22 mouse cellular contexts compared by ENCODE assay signal in the genomic region with DNA sequence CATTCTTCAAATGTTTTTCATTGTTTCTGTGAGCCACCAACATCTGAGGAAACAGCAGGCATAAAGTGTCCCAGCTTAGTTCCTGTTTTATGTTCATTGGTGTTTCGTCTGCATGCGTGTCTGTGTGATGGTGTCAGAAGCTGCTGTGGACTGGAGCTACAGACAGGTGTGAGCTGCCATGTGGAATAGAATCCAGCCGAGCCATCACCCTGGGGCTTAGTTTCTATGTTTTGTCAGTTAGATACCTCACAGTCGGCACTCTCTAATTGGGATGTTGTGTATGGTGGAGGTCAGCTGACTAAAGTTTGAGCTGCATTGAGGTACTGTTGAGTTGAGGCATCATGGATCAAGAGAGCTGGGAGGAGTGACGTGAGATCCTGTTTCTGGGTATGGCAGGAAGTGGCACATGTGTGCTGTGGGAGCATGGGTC. TPM values are rescaled to one million over a fixed set of nuclear protein-coding genes. Genes with fewer than 3 reads are reported as not detected.
A peak's percentile ranks its signal among the peaks of the same experiment; 100 is the strongest.
DNase-seq lines count a peak whose midpoint lies in the region; ATAC-seq and TF ChIP-seq lines count a peak whose summit lies in the region.
"Had no signal": no experiment of that assay in that cellular context is flagged by ENCODE, and none has a peak within 500 bp of the region (broad histone marks: within the 10 kb centered on the region; RNA-seq: fewer than 3 reads in every experiment).

No protein-coding gene starts in this region.

- H3K9me3 ChIP-seq in midbrain, embryonic 11.5 days (ENCODE audit: control insufficient read depth, low read length), result no peaks in the 10 kb centered on the region
- no peaks in the 10 kb centered on the region for H3K9me3 ChIP-seq in midbrain, postnatal 0 days (ENCODE audit: low read length)
- no peaks in the 10 kb centered on the region for H3K9me3 ChIP-seq in hindbrain, embryonic 11.5 days (ENCODE audit: control insufficient read depth, low read length)
- H3K9me3 ChIP-seq: forebrain, embryonic 12.5 days; heart, embryonic 12.5 days; hindbrain, embryonic 15.5 days had no signal

- H3K4me3 ChIP-seq in midbrain, embryonic 11.5 days (ENCODE audit: low read depth, low read length), result no peak overlapping the region
- no peak overlapping the region for H3K4me3 ChIP-seq in midbrain, postnatal 0 days (ENCODE audit: low read depth, low read length)
- no peak overlapping the region for H3K4me3 ChIP-seq in left cerebral cortex, adult 2 months
- no peak overlapping the region for H3K4me3 ChIP-seq in hindbrain, embryonic 11.5 days (ENCODE audit: low read depth, low read length)
- H3K4me3 ChIP-seq: forebrain, embryonic 12.5 days; gastrocnemius, adult 2 months; heart, embryonic 12.5 days; hindbrain, embryonic 15.5 days had no signal

- no peak overlapping the region for H3K4me2 ChIP-seq in midbrain, embryonic 11.5 days
- no peak overlapping the region for H3K4me2 ChIP-seq in midbrain, postnatal 0 days (ENCODE audit: low read depth, low read length, poor library complexity, severe bottlenecking)
- no peak overlapping the region for H3K4me2 ChIP-seq in hindbrain, embryonic 11.5 days (replicated peaks; ENCODE audit: low read depth, low read length)
- H3K4me2 ChIP-seq: forebrain, embryonic 12.5 days; heart, embryonic 12.5 days; hindbrain, embryonic 15.5 days; liver, embryonic 11.5 days had no signal

- H3K9ac ChIP-seq in midbrain, embryonic 11.5 days (ENCODE audit: low read length), result no peak overlapping the region
- no peak overlapping the region for H3K9ac ChIP-seq in midbrain, postnatal 0 days (replicated peaks; ENCODE audit: low read length, poor library complexity, severe bottlenecking)
- H3K9ac ChIP-seq in hindbrain, embryonic 11.5 days (ENCODE audit: low read depth, low read length), result no peak overlapping the region
- H3K9ac ChIP-seq: forebrain, embryonic 12.5 days; heart, embryonic 12.5 days; hindbrain, embryonic 15.5 days had no signal

- H3K27me3 ChIP-seq in midbrain, embryonic 11.5 days (ENCODE audit: control insufficient read depth, insufficient read depth, low read length), result no peaks in the 10 kb centered on the region
- H3K27me3 ChIP-seq in midbrain, postnatal 0 days (ENCODE audit: insufficient read depth, low read length), result no peaks in the 10 kb centered on the region
- H3K27me3 ChIP-seq in hindbrain, embryonic 11.5 days (ENCODE audit: control insufficient read depth, insufficient read depth, low read length), result no peaks in the 10 kb centered on the region
- H3K27me3 ChIP-seq: forebrain, embryonic 12.5 days; heart, embryonic 12.5 days; hindbrain, embryonic 15.5 days; Patski had no signal

- TF ChIP-seq CTCF in midbrain, postnatal 0 days (IDR thresholded peaks at IDR 0.05), result no peak
- no peak for TF ChIP-seq CTCF in left cerebral cortex, adult 2 months (IDR thresholded peaks at IDR 0.05)

- peaks cover 42% of the 10 kb centered on the region for H3K36me3 ChIP-seq in midbrain, embryonic 11.5 days (ENCODE audit: control insufficient read depth, insufficient read depth, low read length)
- peaks cover 48% of the 10 kb centered on the region for H3K36me3 ChIP-seq in midbrain, postnatal 0 days (ENCODE audit: insufficient read depth, low read length)
- peaks cover 21% of the 10 kb centered on the region for H3K36me3 ChIP-seq in hindbrain, embryonic 11.5 days (ENCODE audit: control insufficient read depth, insufficient read depth, low read length)

- no peak for ATAC-seq in midbrain, embryonic 11.5 days (ENCODE audit: low FRiP score)
- no peak for ATAC-seq in midbrain, postnatal 0 days (ENCODE audit: low FRiP score)
- peak; percentile 94 to 96 for ATAC-seq in hematopoietic stem cell, adult 5-6 weeks (replicated peaks in 1 of 2; ENCODE audit: insufficient read depth in 1 of 2, low FRiP score in 2 of 2, low TSS enrichment in 1 of 2, low read depth in 1 of 2, poor library complexity in 2 of 2, severe bottlenecking in 2 of 2)
- no peak for ATAC-seq in hindbrain, embryonic 11.5 days (ENCODE audit: low FRiP score)
- ATAC-seq: Patski had no signal

- H3K27ac ChIP-seq in midbrain, embryonic 11.5 days (ENCODE audit: low read depth, low read length), result no peak overlapping the region
- no peak overlapping the region for H3K27ac ChIP-seq in midbrain, postnatal 0 days (ENCODE audit: low read depth, low read length)
- no peak overlapping the region for H3K27ac ChIP-seq in left cerebral cortex, adult 2 months
- H3K27ac ChIP-seq in hindbrain, embryonic 11.5 days (ENCODE audit: low read depth, low read length), result no peak overlapping the region
- H3K27ac ChIP-seq: forebrain, embryonic 12.5 days; gastrocnemius, adult 2 months; hindbrain, embryonic 15.5 days had no signal

- peak; percentile 67 for DNase-seq in midbrain, embryonic 11.5 days (ENCODE audit: low spot score, missing footprints)
- DNase-seq in midbrain, postnatal 0 days (ENCODE audit: low spot score), result no peak
- DNase-seq in CD4-positive, CD25-positive, alpha-beta regulatory T cell, adult 2 months (ENCODE audit: low read depth, low spot score), result peak; percentile 65
- DNase-seq in natural killer cell, adult 2 months (ENCODE audit: low spot score in 2 of 2), result peak; percentile 16 to 43
- DNase-seq in left cerebral cortex, adult 2 months (ENCODE audit: extremely low spot score in 1 of 2, low spot score in 2 of 2), result no peak
- no peak for DNase-seq in kidney, adult 8-10 months
- DNase-seq in hindbrain, embryonic 11.5 days (ENCODE audit: low spot score), result no peak
- DNase-seq: adrenal gland, postnatal 14 days; cerebellum, adult 11-12 months; cerebellum, postnatal 36 days; gastrocnemius, adult 2 months; heart, postnatal 14 days; kidney, adult 11 months; kidney, postnatal 10 days; lung, adult 2 months; right cerebral cortex, postnatal 14 days had no signal

- H3K4me1 ChIP-seq in midbrain, embryonic 11.5 days (ENCODE audit: control insufficient read depth, insufficient read depth, low read length), result no peaks in the 10 kb centered on the region
- no peaks in the 10 kb centered on the region for H3K4me1 ChIP-seq in midbrain, postnatal 0 days (ENCODE audit: insufficient read depth, low read length)
- no peaks in the 10 kb centered on the region for H3K4me1 ChIP-seq in hindbrain, embryonic 11.5 days (replicated peaks; ENCODE audit: control insufficient read depth, insufficient read depth, low read length)
- H3K4me1 ChIP-seq: forebrain, embryonic 12.5 days; heart, embryonic 12.5 days; hindbrain, embryonic 15.5 days had no signal

- intact Hi-C loops in left cerebral cortex, adult 2 months (cut with DNase I), result no loop called here

- WGBS in midbrain, embryonic 11.5 days, result 92% methylated on average over 5 of the region's 5 CpGs
- 94% methylated on average over 5 of the region's 5 CpGs for WGBS in midbrain, postnatal 0 days
- 93% methylated on average over 5 of the region's 5 CpGs for WGBS in hindbrain, embryonic 11.5 days

RNA-seq across cellular contexts. Expression of a gene that starts 16.3 kb away (rescaled TPM):
- polyA plus RNA-seq in midbrain, embryonic 11.5 days (2014; fragmentation: Nextera tagmentation; extraction: Ambion mirVana), result 107 and 118 TPM in 2 replicates
- total RNA-seq in midbrain, postnatal 0 days (2014; rRNA removed), result 77.5 and 85.5 TPM in 2 replicates
- 74.6 and 80.8 TPM in 2 replicates for polyA plus RNA-seq in midbrain, postnatal 0 days (2015; fragmentation: Nextera tagmentation; extraction: Ambion mirVana)
- 43.6 and 54.5 TPM in 2 replicates for total RNA-seq in hematopoietic stem cell, adult 5-6 weeks (2017)
- 10 to 100 TPM; 44.9 to 50.8 TPM for total RNA-seq in left cerebral cortex, adult 2 months (2021)
- 123 and 124 TPM in 2 replicates for polyA plus RNA-seq in hindbrain, embryonic 11.5 days (2014; fragmentation: Nextera tagmentation; extraction: Ambion mirVana)

RNA-seq across cellular contexts. Expression of a gene that starts 21.9 kb away (rescaled TPM):
- polyA plus RNA-seq in midbrain, embryonic 11.5 days (2014; fragmentation: Nextera tagmentation; extraction: Ambion mirVana), result 160 and 167 TPM in 2 replicates
- 148 and 162 TPM in 2 replicates for total RNA-seq in midbrain, postnatal 0 days (2014; rRNA removed)
- 224 and 237 TPM in 2 replicates for polyA plus RNA-seq in midbrain, postnatal 0 days (2015; fragmentation: Nextera tagmentation; extraction: Ambion mirVana)
- 69.9 and 82.7 TPM in 2 replicates for total RNA-seq in hematopoietic stem cell, adult 5-6 weeks (2017)
- total RNA-seq in left cerebral cortex, adult 2 months (2021), result 10 to 100 TPM; 92.8 to 99.1 TPM
- 169 and 191 TPM in 2 replicates for polyA plus RNA-seq in hindbrain, embryonic 11.5 days (2014; fragmentation: Nextera tagmentation; extraction: Ambion mirVana)

Comparison
In these comparisons a context has a peak if more than half of its experiments do, and no peak if none do; other contexts are left out.
1. DNase-seq: peak in midbrain, embryonic 11.5 days (single experiment), CD4-positive, CD25-positive, alpha-beta regulatory T cell, adult 2 months (single experiment) and natural killer cell, adult 2 months (2 of 2); none in midbrain, postnatal 0 days (single experiment), left cerebral cortex, adult 2 months (0 of 2), kidney, adult 8-10 months (0 of 2) and hindbrain, embryonic 11.5 days (single experiment).
2. ATAC-seq: peak in hematopoietic stem cell, adult 5-6 weeks (2 of 2); none in midbrain, embryonic 11.5 days (single experiment), midbrain, postnatal 0 days (single experiment) and hindbrain, embryonic 11.5 days (single experiment).